Mouse (Mus musculus) kidney, adult 8-10 months (tissue): ENCODE results near the gene Gm12355.
"Not testable (repeated sequence)": the region's sequence is repeated elsewhere in the genome, so short reads cannot be mapped to it uniquely, and the experiment has no call there.

ENCODE experiments used
- DNase-seq, 2 experiments: peaks; one replicate each; pipeline ENCODE4 v3.0.0; 2022

The Gm12355 gene

GRCm38 (mm10) chr11:98625611-98626410 lies at the start of gene Gm12355, which contains the start of gene Gsdma3:
Gene Gm12355 (minus strand): TSS chr11:98625661.
Gene Gsdma3 (plus strand): TSS chr11:98626360.
- DNase-seq = no peak

- peak in 1 of 2 experiments; percentile 61 for DNase-seq
Measured at GRCm38 (mm10) chr11:98673136-98673535, 47.7 kb upstream of the Gm12355 start.

GRCm38 (mm10) chr11:98672482-98672881 lies 47.0 kb upstream of the Gm12355 start:
- no peak for DNase-seq

GRCm38 (mm10) chr11:98671857-98672256 lies 46.4 kb upstream of the Gm12355 start:
- DNase-seq = no peak

GRCm38 (mm10) chr11:98671284-98671815 lies 45.9 kb upstream of the Gm12355 start:
- DNase-seq = no peak

GRCm38 (mm10) chr11:98668984-98669383 lies 43.5 kb upstream of the Gm12355 start:
- no peak for DNase-seq

GRCm38 (mm10) chr11:98664091-98664490 lies 38.6 kb upstream of the Gm12355 start, which contains the start of gene Gsdma:
Gene Gsdma (plus strand): TSS chr11:98664351.
- DNase-seq = no peak

GRCm38 (mm10) chr11:98660517-98660916 lies 35.1 kb upstream of the Gm12355 start:
- peak; percentile 9 to 21 for DNase-seq

GRCm38 (mm10) chr11:98655076-98655475 lies 29.6 kb upstream of the Gm12355 start:
- peak; percentile 29 to 59 for DNase-seq

- DNase-seq = no peak
Measured at GRCm38 (mm10) chr11:98646459-98646858, 21.0 kb upstream of the Gm12355 start, which contains the start of gene Gsdma2. Gene Gsdma2 (plus strand): TSS chr11:98646759.

- DNase-seq = peak; percentile 26 to 46
Measured at GRCm38 (mm10) chr11:98645946-98646345, 20.5 kb upstream of the Gm12355 start.

- DNase-seq = peak; percentile 29 to 35
Measured at GRCm38 (mm10) chr11:98644757-98645156, 19.3 kb upstream of the Gm12355 start.

- no peak for DNase-seq
Measured at GRCm38 (mm10) chr11:98640091-98640490, 14.6 kb upstream of the Gm12355 start.

- DNase-seq = no peak
Measured at GRCm38 (mm10) chr11:98637501-98637900, 12.0 kb upstream of the Gm12355 start.

GRCm38 (mm10) chr11:98635312-98635970 lies 10.0 kb upstream of the Gm12355 start:
- DNase-seq = peak in 1 of 2 experiments; percentile 34

- no peak for DNase-seq
Measured at GRCm38 (mm10) chr11:98630646-98631045, 5.2 kb upstream of the Gm12355 start.

GRCm38 (mm10) chr11:98628706-98629105 lies 3.2 kb upstream of the Gm12355 start:
- no peak for DNase-seq

GRCm38 (mm10) chr11:98624381-98624780 lies 1.1 kb downstream of the Gm12355 start:
- not testable (repeated sequence) for DNase-seq

- peak; percentile 9 to 23 for DNase-seq
Measured at GRCm38 (mm10) chr11:98623981-98624380, 1.5 kb downstream of the Gm12355 start.

GRCm38 (mm10) chr11:98620791-98621190 lies 4.7 kb downstream of the Gm12355 start:
- no peak for DNase-seq

GRCm38 (mm10) chr11:98606763-98607162 lies 18.7 kb downstream of the Gm12355 start:
- no peak for DNase-seq

GRCm38 (mm10) chr11:98604911-98605310 lies 20.6 kb downstream of the Gm12355 start:
- DNase-seq = not testable (repeated sequence)

- DNase-seq = no peak
Measured at GRCm38 (mm10) chr11:98603953-98604352, 21.5 kb downstream of the Gm12355 start.
